Mouse (Mus musculus) kidney, adult 2 months (tissue): ENCODE measurements around the gene Tmem14a. TPM values are rescaled to one million over a fixed set of nuclear protein-coding genes. Genes with fewer than 3 reads are reported as not detected.
"Not testable (repeated sequence)": the region's sequence is repeated elsewhere in the genome, so short reads cannot be mapped to it uniquely, and the experiment has no call there.

ENCODE experiments used
- DNase-seq: peaks from one replicate; pipeline ENCODE4 v3.0.0; 2021
- H3K27ac ChIP-seq: fragments of 200-500 bp; 2 replicates; pipeline ENCODE4 v1.5.1; 2012; ENCODE audit warnings: low read depth, low read length, control low read depth, inconsistent platforms; ENCODE audit not compliant: insufficient read depth
- H3K27me3 ChIP-seq: fragments of 200-500 bp; replicated peaks from 2 replicates; pipeline ENCODE4 v1.6.1; 2012; ENCODE audit warnings: mild to moderate bottlenecking, moderate library complexity, low read length, inconsistent platforms; ENCODE audit not compliant: control insufficient read depth, insufficient read depth
- H3K36me3 ChIP-seq: fragments of 200-500 bp; 2 replicates; pipeline ENCODE4 v1.6.1; 2012; ENCODE audit warnings: mild to moderate bottlenecking, moderate library complexity, low read length, inconsistent platforms; ENCODE audit not compliant: control insufficient read depth, insufficient read depth
- H3K4me1 ChIP-seq: fragments of 200-500 bp; 2 replicates; pipeline ENCODE4 v1.6.1; 2011; ENCODE audit warnings: low read length; ENCODE audit not compliant: control insufficient read depth, insufficient read depth
- H3K4me3 ChIP-seq: fragments of 200-500 bp; 2 replicates; pipeline ENCODE4 v1.5.1; 2011; ENCODE audit warnings: mild to moderate bottlenecking, low read depth, low read length, control low read depth; ENCODE audit not compliant: insufficient read depth
- CTCF ChIP-seq: fragments of 200-500 bp; conservative IDR thresholded peaks from 2 replicates; pipeline ENCODE4 v1.5.1; 2011; ENCODE audit warnings: low read depth, mild to moderate bottlenecking, control low read depth, low read length, moderate library complexity, mixed read lengths; ENCODE audit not compliant: insufficient read depth, insufficient read length
- POLR2A ChIP-seq: fragments of 200-500 bp; IDR thresholded peaks from one replicate; pipeline ENCODE4 v1.6.1; 2011; ENCODE audit warnings: low read depth, low read length, control low read depth
- WGBS: fragments of 180-500 bp; shearing (Covaris S2); methylation state at CpG from one replicate; pipeline ENCODE4 v1.1.7; 2018; 5-methylcytosine and 5-hydroxymethylcytosine counted together
- polyA plus RNA-seq: library from polyadenylated mRNA; depleted of rRNA; stranded (reverse); fragments of >200 nt; gene quantifications from 2 replicates; pipeline ENCODE4 v1.2.3, GENCODE M21; 2012; rRNA removed

Tmem14a gene
- polyA plus RNA-seq = 6.7 and 8.8 TPM in 2 replicates

DNA sequence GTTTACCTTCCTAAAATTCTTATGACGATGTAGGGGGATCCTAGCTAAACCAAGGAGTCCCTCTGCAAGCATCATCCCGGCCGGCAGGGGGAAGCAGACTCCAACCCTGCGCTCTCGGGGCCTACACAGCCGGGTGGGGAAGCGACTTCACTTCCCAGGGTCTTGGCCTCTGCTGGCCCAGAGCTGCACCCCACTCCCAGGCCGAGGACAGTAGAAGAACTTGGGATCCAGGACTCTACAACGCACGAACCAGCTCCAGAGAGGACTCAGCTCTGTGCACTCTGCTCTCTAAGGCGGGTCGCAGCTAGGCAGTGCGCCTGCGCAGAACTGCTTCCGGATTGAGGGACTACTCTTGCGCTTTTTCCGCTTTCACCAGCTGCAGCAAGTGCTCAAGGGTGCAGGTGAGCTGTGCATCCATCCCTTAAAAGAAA, at the start of gene Tmem14a:
TSS of gene Tmem14a (plus strand) at position 87 of the 431 bp plus-strand sequence.
- peak; percentile 86 for TF ChIP-seq CTCF
- TF ChIP-seq POLR2A = peak; percentile 43
- peak; percentile 93 for DNase-seq
- Histone ChIP-seq H3K27me3 (no peaks in the 10 kb centered on the region), H3K27ac (peak within 1 kb of the TSS; percentile 88), H3K36me3 (no peaks in the 10 kb centered on the region), H3K4me1 (peaks cover 3% of the 10 kb centered on the region; the same call in 1 of the 2 replicates), H3K4me3 (peak within 1 kb of the TSS; percentile 70)
- under 1% methylated on average over 17 of the region's 17 CpGs for WGBS

GRCm38 (mm10) chr1:21185196-21185595, 33.2 kb upstream of the Tmem14a start:
- WGBS = 95% methylated on average over 6 of the region's 6 CpGs
- TF ChIP-seq CTCF (no peak), POLR2A (no peak)
- Histone ChIP-seq H3K27ac (no peak overlapping the region), H3K4me3 (no peak overlapping the region), H3K27me3 (no peaks in the 10 kb centered on the region), H3K4me1 (no peaks in the 10 kb centered on the region), H3K36me3 (no peaks in the 10 kb centered on the region)
- no peak for DNase-seq

DNA sequence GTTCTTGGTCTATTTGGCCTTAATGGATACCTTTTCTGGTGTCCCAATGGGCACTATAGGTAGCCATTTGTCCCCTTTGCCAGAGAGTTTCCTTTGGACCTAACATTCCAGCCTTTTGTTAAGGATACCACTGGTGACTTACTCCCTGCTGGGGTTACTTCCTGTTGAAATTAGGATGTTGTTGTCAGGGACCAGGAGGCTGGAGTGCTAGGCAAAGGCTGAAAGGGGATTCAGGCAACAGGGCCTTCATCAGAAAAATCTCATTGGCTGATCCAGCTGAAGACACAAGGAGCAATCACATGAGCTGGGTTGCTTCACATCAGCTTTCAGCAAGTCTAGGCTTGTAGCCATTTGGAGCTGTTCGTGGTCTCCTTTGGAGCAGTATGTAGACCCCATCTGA, 12.1 kb upstream of the Tmem14a start:
- Histone ChIP-seq H3K36me3 (no peaks in the 10 kb centered on the region), H3K4me1 (no peaks in the 10 kb centered on the region), H3K27me3 (no peaks in the 10 kb centered on the region), H3K27ac (no peak overlapping the region), H3K4me3 (no peak overlapping the region)
- TF ChIP-seq CTCF (no peak), POLR2A (no peak)
- WGBS = 95% methylated on average over 1 of the region's 1 CpGs
- no peak for DNase-seq

DNA sequence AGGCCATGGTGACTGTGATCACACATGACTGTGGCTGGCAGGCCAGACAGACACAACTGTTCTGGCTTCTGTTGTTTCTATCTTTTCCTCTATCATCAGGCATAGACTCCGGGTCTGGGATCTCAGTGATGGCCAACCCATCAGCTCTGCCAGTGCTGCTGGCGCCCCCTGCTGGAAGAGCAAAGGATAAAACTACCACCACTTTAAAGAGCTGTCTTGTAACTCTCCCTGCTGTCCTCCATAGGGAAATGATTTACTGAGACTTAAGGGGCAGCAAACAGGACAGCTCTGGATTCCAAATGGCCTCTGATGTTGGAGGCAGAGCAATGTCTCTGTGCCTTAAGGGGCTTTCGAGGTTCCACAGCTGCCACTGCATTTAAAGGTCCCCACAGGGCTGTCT, 4.8 kb upstream of the Tmem14a start:
- 12% methylated on average over 3 of the region's 3 CpGs for WGBS
- 0 out of 2 replicates have a peak, but pooled peaks have one; percentile 22 for TF ChIP-seq CTCF
- not testable (repeated sequence) for H3K27ac ChIP-seq, H3K27me3 ChIP-seq, DNase-seq, H3K36me3 ChIP-seq, H3K4me3 ChIP-seq, H3K4me1 ChIP-seq

- not testable (repeated sequence) for H3K4me1 ChIP-seq, H3K4me3 ChIP-seq, H3K27ac ChIP-seq, H3K27me3 ChIP-seq, H3K36me3 ChIP-seq, DNase-seq
- WGBS = 77% methylated on average over 6 of the region's 6 CpGs
These were observed 4.2 kb upstream of the Tmem14a start for GRCm38 (mm10) chr1:21213991-21214692.

GRCm38 (mm10) chr1:21227756-21228395, 9.5 kb downstream of the Tmem14a start:
- 77% methylated on average over 6 of the region's 6 CpGs for WGBS
- Histone ChIP-seq H3K4me3 (no peak overlapping the region), H3K4me1 (peaks cover 17% of the 10 kb centered on the region), H3K36me3 (no peaks in the 10 kb centered on the region), H3K27ac (no peak overlapping the region), H3K27me3 (no peaks in the 10 kb centered on the region)
- no peak for DNase-seq
- no peak for TF ChIP-seq POLR2A
- TF ChIP-seq CTCF = no peak

DNA sequence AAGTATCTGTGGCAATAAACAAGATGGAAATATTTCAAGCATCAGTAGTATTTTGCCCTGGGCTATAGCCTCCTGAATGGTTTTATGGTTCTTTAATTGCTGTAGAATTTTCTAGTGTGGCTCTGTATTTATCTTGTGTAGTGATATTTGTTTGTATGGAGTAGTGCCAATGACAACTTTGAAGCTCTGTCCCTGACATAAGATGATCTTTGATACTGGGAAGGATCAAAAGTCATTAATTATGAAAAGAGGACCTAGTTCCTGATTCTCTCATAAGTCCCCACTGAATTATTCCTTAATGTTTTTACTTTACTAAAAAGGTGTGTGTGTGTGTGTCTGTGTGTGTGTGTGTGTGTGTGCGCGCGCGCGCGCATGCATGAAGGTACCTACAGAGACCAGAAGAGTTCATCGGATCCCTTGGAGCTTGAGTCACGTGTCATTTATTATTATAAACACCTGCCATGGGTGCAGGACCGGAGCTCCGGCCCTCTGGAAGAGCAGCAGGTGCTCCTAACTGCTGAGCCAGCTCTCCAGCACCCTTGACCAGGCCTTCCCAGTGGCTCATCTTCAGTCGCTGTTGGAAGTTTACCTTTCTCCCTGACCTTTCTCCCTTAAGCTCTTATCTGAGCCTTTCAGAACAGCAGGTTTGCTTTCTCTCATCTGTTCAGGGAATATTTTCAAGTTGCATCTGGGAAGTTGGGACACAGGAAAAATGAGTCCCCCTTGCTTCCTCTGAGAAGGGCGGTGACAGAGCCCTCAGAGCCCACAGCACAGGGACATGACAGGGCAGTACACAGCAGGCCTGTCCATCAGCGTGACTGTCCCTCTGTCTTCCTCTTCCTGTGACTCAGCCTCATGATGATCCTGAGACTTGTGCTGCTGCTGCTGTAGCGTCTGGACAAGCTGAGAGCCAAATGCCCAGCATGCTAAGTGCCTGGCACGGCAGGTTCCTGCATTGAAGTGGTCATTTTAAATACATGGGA, 10.7 kb downstream of the Tmem14a start:
- H3K36me3 ChIP-seq, H3K4me3 ChIP-seq, H3K27ac ChIP-seq, H3K27me3 ChIP-seq: not testable (repeated sequence)
- DNase-seq = peak; percentile 24
- 61% methylated on average over 15 of the region's 15 CpGs for WGBS
- H3K4me1 ChIP-seq = peaks cover 17% of the 10 kb centered on the region
